In the genomic region with DNA sequence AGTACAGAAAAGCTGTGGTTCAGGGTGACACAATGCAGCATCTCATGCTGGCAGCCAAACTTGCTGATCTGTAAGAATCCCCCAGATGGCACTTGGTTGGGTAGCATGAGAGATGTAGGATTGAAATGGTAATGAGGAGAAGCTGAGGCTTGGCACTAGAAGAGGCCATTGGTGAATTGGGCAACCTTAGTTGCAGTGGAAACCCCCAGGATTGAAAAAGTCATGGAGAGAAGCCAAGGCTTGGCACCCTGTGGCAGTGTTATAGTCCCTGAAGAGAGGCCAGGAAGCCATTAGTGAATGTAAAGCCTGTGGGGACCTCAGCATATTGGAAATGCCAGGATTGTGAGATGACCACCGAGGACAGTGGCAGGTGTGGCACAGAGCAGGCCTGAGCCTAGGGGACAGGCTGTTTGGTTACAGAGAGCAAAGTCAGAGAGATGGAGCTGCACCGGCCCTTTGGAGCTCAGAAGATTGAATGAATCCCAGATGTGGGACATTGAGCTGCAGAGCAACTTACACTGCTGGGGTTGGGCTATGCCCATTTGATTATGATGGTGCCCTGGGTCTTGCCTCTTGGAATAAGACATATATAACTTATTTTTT, we compare ENCODE assay signal across 19 mouse cellular contexts. TPM values are rescaled to one million over a fixed set of nuclear protein-coding genes. Genes with fewer than 3 reads are reported as not detected.
DNase-seq lines count a peak whose midpoint lies in the region; ATAC-seq lines count a peak whose summit lies in the region.
"Had no signal": no experiment of that assay in that cellular context is flagged by ENCODE, and none has a peak within 500 bp of the region (broad histone marks: within the 10 kb centered on the region; RNA-seq: fewer than 3 reads in every experiment).

No protein-coding gene starts in this region.

- H3K36me3 ChIP-seq in forebrain, embryonic 15.5 days: no peaks in the 10 kb centered on the region
- H3K36me3 ChIP-seq in forebrain, embryonic 12.5 days (replicated peaks): no peaks in the 10 kb centered on the region
- no peaks in the 10 kb centered on the region for H3K36me3 ChIP-seq in hindbrain, embryonic 14.5 days (replicated peaks; ENCODE audit: control insufficient read depth, insufficient read depth)
- H3K36me3 ChIP-seq in hindbrain, embryonic 11.5 days (ENCODE audit: control insufficient read depth, insufficient read depth, low read length): no peaks in the 10 kb centered on the region
- H3K36me3 ChIP-seq: embryonic facial prominence, embryonic 10.5 days; heart, embryonic 13.5 days had no signal

- no peak overlapping the region for H3K4me3 ChIP-seq in forebrain, embryonic 15.5 days
- H3K4me3 ChIP-seq in forebrain, embryonic 12.5 days (replicated peaks): no peak overlapping the region
- no peak overlapping the region for H3K4me3 ChIP-seq in hindbrain, embryonic 14.5 days (replicated peaks; ENCODE audit: low read length)
- H3K4me3 ChIP-seq in hindbrain, embryonic 11.5 days (ENCODE audit: low read depth, low read length): no peak overlapping the region
- H3K4me3 ChIP-seq: embryonic facial prominence, embryonic 10.5 days; heart, embryonic 13.5 days had no signal

- H3K9ac ChIP-seq in forebrain, embryonic 15.5 days (replicated peaks): no peak overlapping the region
- H3K9ac ChIP-seq in forebrain, embryonic 12.5 days: no peak overlapping the region
- no peak overlapping the region for H3K9ac ChIP-seq in hindbrain, embryonic 14.5 days
- H3K9ac ChIP-seq in hindbrain, embryonic 11.5 days (ENCODE audit: low read depth, low read length): no peak overlapping the region
- H3K9ac ChIP-seq: heart, embryonic 13.5 days had no signal

- peak; percentile 48 for ATAC-seq in forebrain, embryonic 15.5 days (replicated peaks)
- ATAC-seq in forebrain, embryonic 12.5 days (ENCODE audit: low FRiP score): no peak
- peak; percentile 57; the same call in 1 of the 2 replicates for ATAC-seq in hindbrain, embryonic 14.5 days (ENCODE audit: low FRiP score)
- ATAC-seq in hindbrain, embryonic 11.5 days (ENCODE audit: low FRiP score): no peak
- ATAC-seq: activated CD4-positive, CD25-positive, alpha-beta regulatory T cell, adult 4 months; intestine, embryonic 16.5 days; Patski had no signal

- intact Hi-C loops in left cerebral cortex, postnatal 4 days (cut with DNase I): no loop called here
- intact Hi-C loops in left cerebral cortex, postnatal 14 days (cut with DNase I): no loop called here

- no peak overlapping the region for H3K4me2 ChIP-seq in forebrain, embryonic 15.5 days (replicated peaks)
- H3K4me2 ChIP-seq in forebrain, embryonic 12.5 days: no peak overlapping the region
- H3K4me2 ChIP-seq in hindbrain, embryonic 14.5 days (replicated peaks): no peak overlapping the region
- no peak overlapping the region for H3K4me2 ChIP-seq in hindbrain, embryonic 11.5 days (replicated peaks; ENCODE audit: low read depth, low read length)
- H3K4me2 ChIP-seq: heart, embryonic 13.5 days had no signal

- no peaks in the 10 kb centered on the region; the same call in 1 of the 2 replicates for H3K4me1 ChIP-seq in forebrain, embryonic 15.5 days
- no peaks in the 10 kb centered on the region for H3K4me1 ChIP-seq in forebrain, embryonic 12.5 days
- no peaks in the 10 kb centered on the region for H3K4me1 ChIP-seq in hindbrain, embryonic 14.5 days (replicated peaks; ENCODE audit: control insufficient read depth, insufficient read depth, low read length)
- H3K4me1 ChIP-seq in hindbrain, embryonic 11.5 days (replicated peaks; ENCODE audit: control insufficient read depth, insufficient read depth, low read length): no peaks in the 10 kb centered on the region
- H3K4me1 ChIP-seq: embryonic facial prominence, embryonic 10.5 days; heart, embryonic 13.5 days had no signal

- DNase-seq in hindbrain, embryonic 14.5 days (ENCODE audit: low spot score): no peak
- DNase-seq in hindbrain, embryonic 11.5 days (ENCODE audit: low spot score): no peak
- peak; percentile 32 for DNase-seq in left cerebral cortex, postnatal 4 days
- DNase-seq in left cerebral cortex, postnatal 14 days (ENCODE audit: low spot score in 2 of 2): no peak
- peak; percentile 45 for DNase-seq in Muller cell, postnatal 12 days (ENCODE audit: inconsistent ontology term)
- DNase-seq in cerebellum, postnatal 36 days: no peak
- DNase-seq: adrenal gland, postnatal 14 days; cerebellum, adult 18-20 months; cerebellum, adult 9-11 months; gastrocnemius, postnatal 14 days; heart, postnatal 36 days; kidney, adult 2 months had no signal

- H3K9me3 ChIP-seq in forebrain, embryonic 15.5 days: no peaks in the 10 kb centered on the region
- H3K9me3 ChIP-seq in forebrain, embryonic 12.5 days: no peaks in the 10 kb centered on the region
- H3K9me3 ChIP-seq in hindbrain, embryonic 14.5 days (ENCODE audit: control insufficient read depth, low read length): no peaks in the 10 kb centered on the region
- H3K9me3 ChIP-seq in hindbrain, embryonic 11.5 days (ENCODE audit: control insufficient read depth, low read length): no peaks in the 10 kb centered on the region
- H3K9me3 ChIP-seq: embryonic facial prominence, embryonic 10.5 days; heart, embryonic 13.5 days had no signal

- WGBS in forebrain, embryonic 15.5 days: 64% methylated on average over 2 of the region's 2 CpGs
- WGBS in forebrain, embryonic 12.5 days: 90% methylated on average over 2 of the region's 2 CpGs
- WGBS in hindbrain, embryonic 14.5 days: 74% methylated on average over 2 of the region's 2 CpGs
- 75% methylated on average over 2 of the region's 2 CpGs for WGBS in hindbrain, embryonic 11.5 days

- no peaks in the 10 kb centered on the region for H3K27me3 ChIP-seq in forebrain, embryonic 15.5 days
- no peaks in the 10 kb centered on the region for H3K27me3 ChIP-seq in forebrain, embryonic 12.5 days
- H3K27me3 ChIP-seq in hindbrain, embryonic 14.5 days (ENCODE audit: control insufficient read depth, insufficient read depth, low read length): no peaks in the 10 kb centered on the region
- H3K27me3 ChIP-seq in hindbrain, embryonic 11.5 days (ENCODE audit: control insufficient read depth, insufficient read depth, low read length): no peaks in the 10 kb centered on the region
- H3K27me3 ChIP-seq: heart, embryonic 13.5 days had no signal

- H3K27ac ChIP-seq in forebrain, embryonic 15.5 days (replicated peaks): no peak overlapping the region
- no peak overlapping the region for H3K27ac ChIP-seq in forebrain, embryonic 12.5 days
- H3K27ac ChIP-seq in hindbrain, embryonic 14.5 days: no peak overlapping the region
- H3K27ac ChIP-seq in hindbrain, embryonic 11.5 days (ENCODE audit: low read depth, low read length): no peak overlapping the region
- H3K27ac ChIP-seq: embryonic facial prominence, embryonic 10.5 days; heart, embryonic 13.5 days had no signal

RNA-seq across cellular contexts. Expression of gene 1190002N15Rik, which starts 12.7 kb away (rescaled TPM):
- polyA plus RNA-seq in forebrain, embryonic 15.5 days (2015; fragmentation: Nextera tagmentation; extraction: Ambion mirVana): 8.3 and 13.3 TPM in 2 replicates
- polyA plus RNA-seq in forebrain, embryonic 12.5 days (2016; fragmentation: Nextera tagmentation; extraction: Ambion mirVana): 6.1 and 11.1 TPM in 2 replicates
- polyA plus RNA-seq in hindbrain, embryonic 14.5 days (2014; fragmentation: Nextera tagmentation; extraction: Ambion mirVana): 12.8 and 13.2 TPM in 2 replicates
- polyA plus RNA-seq in hindbrain, embryonic 11.5 days (2014; fragmentation: Nextera tagmentation; extraction: Ambion mirVana): 23.7 and 39.2 TPM in 2 replicates
- 10 to 100 TPM; 19.6 to 20.7 TPM for total RNA-seq in left cerebral cortex, postnatal 4 days (2021)
- total RNA-seq in left cerebral cortex, postnatal 14 days (2021): 10 to 100 TPM; 36.8 to 41.3 TPM

Comparison
In these comparisons a context has a peak if more than half of its experiments do, and no peak if none do; other contexts are left out.
1. ATAC-seq: peak in forebrain, embryonic 15.5 days (single experiment) and hindbrain, embryonic 14.5 days (single experiment); none in forebrain, embryonic 12.5 days (single experiment) and hindbrain, embryonic 11.5 days (single experiment).
2. DNase-seq: peak in left cerebral cortex, postnatal 4 days (single experiment) and Muller cell, postnatal 12 days (single experiment); none in hindbrain, embryonic 14.5 days (single experiment), hindbrain, embryonic 11.5 days (single experiment), left cerebral cortex, postnatal 14 days (0 of 2) and cerebellum, postnatal 36 days (0 of 2).